Mouse (Mus musculus): ENCODE results near the gene Nek5.
"Not testable (repeated sequence)": the region's sequence is repeated elsewhere in the genome, so short reads cannot be mapped to it uniquely, and the experiment has no call there.

The Nek5 gene

GRCm38 (mm10) chr8:22124220-22125152 is at the start of gene Nek5:
Nek5 (minus strand) TSS chr8:22125053.
- no peak for DNase-seq (ENCODE audit: extremely low read depth, low read depth)

- no peak for DNase-seq (ENCODE audit: extremely low read depth, low read depth)
Measured at GRCm38 (mm10) chr8:22169167-22169566, 44.3 kb upstream of the Nek5 start.

DNA sequence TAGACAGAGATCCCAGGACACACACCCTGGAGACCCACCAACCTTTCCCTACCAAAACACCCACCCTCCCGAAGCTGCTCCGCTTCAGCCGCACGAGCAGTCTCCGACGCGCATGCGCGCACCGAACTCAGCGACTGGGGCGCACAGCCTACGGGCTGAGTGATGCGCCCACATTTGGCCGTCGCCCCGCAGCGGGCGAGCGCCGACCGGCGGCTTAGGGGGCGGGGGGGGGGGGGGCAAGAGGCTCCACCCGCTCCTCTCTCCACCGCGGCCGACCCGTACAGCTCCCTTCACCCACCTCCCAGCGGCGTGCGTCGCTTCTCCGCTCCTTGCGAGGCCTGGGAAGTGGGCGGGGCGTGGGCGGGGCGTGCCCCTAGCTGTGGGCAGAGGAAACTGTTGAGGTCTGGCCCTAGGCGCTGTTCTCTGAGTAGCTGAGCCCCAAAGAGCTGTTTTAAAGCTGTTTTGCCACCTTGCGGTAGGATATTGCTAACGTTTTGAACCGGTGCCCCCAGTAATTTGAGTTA is 41.3 kb upstream of the Nek5 start, which contains the start of gene Nek3:
Nek3 (minus strand) TSS at position 356 of the 524 bp plus-strand sequence.
- DNase-seq (ENCODE audit: extremely low read depth, low read depth) = peak; percentile 72

DNA sequence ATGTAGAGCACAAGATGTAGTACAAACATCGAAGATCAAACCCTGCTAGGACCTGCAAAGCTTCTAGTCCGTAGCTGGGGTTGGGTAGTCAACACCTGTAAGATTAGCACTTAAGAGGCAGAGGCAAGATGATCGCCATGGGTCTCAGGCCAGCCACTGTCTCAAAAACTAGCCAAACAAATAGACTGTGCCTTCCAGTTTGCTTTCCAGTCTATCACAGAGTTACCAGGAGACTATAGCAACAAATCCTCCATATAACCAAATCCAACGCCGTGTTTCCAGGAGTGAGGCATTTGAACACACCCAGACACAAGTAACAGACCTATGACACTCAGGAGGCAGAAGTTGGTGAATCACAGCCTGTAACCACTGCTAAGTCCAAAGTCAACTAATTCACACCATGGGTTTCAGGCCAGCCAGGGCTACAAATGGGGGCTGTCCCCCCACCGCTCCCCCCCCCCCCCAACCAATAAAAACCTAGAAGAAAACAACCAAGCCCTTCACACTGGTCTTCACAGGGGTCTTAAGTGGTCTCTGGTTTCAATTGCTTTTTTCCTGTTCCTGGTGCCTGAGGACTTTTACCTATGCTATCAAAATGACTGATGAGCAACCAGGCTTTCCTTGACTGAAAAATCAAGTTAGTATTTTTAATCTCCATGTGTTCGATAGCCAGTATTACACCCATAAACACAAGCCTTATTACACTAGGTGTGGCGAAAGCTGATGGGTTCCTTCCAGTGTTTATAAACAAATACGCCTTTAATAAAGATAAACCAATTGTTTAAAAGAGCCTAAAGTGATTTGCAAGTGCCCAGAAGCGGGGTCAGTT is 40.6 kb upstream of the Nek5 start:
- no peak for DNase-seq (ENCODE audit: extremely low read depth, low read depth)

DNA sequence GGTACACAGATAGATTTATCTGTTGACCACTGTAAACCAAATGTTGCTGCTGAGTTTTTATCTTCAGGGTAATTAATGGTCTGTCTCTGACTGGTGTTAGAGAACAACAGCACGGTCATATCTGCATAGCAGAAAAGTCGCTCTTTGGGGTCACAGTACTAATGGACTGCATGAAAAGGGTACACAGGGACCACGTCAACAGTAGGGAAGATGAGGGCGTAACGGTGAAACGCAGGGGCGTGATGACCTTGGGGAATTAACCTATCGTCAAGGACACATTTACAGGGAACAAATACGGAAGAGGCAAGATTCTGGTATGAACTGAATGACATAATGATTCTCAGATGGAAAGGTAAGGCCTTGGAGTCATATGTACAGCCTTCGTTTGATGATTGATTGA is 39.6 kb upstream of the Nek5 start:
- DNase-seq (ENCODE audit: extremely low read depth, low read depth) = no peak

DNA sequence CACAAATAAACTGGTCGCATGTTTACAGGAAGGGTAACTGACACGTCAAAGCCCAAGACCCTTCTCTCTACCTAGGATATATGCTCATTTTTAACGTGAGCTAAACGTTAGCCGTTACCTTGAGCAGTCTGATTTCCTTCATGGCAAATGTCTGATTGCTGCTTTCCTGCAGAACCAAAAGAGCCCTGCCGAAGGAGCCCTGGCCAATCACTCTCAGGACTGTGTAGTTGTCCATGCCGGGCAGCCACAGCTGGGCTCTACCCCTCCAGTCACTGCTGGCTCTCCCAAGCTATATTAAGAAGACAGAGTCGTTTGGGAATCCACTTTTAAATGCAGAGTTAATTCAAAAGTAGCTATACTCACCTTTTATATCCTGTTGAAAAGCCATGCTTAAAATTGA is 37.4 kb upstream of the Nek5 start:
- no peak for DNase-seq (ENCODE audit: extremely low read depth, low read depth)

DNA sequence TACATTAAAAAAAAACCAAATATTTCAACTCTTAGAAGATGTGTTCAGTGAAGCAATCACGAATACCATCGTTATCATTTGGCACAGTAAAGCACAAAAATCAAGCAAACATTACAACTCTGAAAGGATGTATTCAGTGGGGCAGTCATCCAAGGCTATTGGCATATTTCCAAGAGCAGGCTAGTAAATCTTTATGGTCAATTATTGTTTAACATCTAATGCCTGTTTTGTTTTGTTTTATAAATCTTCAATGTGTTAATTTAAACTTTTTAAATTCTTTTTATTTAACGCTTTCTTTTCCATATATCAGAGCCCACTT is 25.5 kb upstream of the Nek5 start:
- no peak for DNase-seq (ENCODE audit: extremely low read depth, low read depth)

DNA sequence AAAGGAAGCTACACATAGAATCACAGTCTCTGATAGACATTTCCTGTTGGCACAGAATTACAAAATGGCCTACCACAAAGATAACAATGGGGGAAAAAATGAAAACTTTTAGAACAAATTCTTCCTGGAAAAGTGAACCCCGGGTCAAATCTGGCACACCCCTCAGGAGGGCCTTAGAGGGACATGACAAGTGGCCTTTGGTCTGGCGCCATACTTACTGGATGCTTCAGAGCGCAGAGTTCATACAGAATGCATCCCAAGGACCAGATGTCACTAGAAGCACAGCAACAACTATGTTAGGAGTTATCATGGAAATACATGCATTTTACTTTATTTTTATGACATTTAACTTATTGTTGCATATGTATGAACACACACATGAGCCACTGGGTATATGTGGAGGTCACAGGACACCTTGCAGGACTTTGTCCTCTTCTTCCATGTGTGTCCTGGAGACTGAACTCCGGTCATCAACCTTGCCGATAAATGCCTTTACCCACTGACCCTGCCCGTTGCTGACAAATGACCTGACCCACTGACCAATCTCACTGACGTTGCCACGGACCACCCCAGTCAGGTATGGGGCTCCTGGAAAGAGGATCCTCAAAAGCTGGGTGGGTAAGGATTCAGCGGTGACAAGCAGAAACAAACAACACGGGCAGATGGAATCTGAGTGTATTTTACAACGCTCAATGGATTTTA is 24.9 kb upstream of the Nek5 start:
- no peak for DNase-seq (ENCODE audit: extremely low read depth, low read depth)

DNA sequence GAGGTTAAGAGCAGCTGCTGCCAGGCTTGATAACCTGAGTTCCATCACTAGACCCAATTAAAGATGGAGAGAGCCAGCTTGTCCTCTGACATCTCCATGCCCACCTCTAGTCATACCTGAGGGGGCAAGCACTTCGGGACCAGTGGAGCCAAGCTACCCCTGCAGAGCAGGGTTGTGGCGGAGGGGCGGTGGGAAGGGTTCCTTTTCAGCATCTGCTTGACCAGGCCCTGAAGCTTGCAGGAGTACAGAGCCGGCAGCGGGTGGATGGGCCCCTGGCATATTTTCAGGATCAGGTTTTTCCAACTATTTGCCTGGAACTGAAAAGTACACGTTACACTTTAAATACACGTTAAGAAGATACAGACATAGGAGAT is 23.5 kb upstream of the Nek5 start:
- no peak for DNase-seq (ENCODE audit: extremely low read depth, low read depth)

- no peak for DNase-seq (ENCODE audit: extremely low read depth, low read depth)
Measured at GRCm38 (mm10) chr8:22147706-22148366, 23.0 kb upstream of the Nek5 start.

DNA sequence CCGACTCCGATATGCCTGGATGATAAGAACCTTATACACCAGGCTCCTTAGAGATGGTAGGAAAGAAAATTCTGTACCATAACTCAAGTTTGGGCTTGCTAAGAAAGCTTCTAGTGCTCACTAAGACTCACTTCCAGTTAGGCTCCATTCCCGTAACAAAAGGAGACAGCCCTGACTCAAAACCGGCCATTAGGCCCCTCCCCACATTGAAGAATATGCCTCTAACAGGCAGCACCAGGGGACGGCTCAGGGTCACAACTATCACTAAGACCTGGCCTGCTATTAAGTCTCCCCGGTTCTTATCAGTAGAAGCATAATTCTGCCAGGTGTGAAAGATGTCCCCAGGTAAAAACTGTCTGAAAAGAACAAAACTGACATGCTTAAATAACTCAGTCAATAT is 21.0 kb upstream of the Nek5 start:
- DNase-seq (ENCODE audit: extremely low read depth, low read depth) = no peak

DNA sequence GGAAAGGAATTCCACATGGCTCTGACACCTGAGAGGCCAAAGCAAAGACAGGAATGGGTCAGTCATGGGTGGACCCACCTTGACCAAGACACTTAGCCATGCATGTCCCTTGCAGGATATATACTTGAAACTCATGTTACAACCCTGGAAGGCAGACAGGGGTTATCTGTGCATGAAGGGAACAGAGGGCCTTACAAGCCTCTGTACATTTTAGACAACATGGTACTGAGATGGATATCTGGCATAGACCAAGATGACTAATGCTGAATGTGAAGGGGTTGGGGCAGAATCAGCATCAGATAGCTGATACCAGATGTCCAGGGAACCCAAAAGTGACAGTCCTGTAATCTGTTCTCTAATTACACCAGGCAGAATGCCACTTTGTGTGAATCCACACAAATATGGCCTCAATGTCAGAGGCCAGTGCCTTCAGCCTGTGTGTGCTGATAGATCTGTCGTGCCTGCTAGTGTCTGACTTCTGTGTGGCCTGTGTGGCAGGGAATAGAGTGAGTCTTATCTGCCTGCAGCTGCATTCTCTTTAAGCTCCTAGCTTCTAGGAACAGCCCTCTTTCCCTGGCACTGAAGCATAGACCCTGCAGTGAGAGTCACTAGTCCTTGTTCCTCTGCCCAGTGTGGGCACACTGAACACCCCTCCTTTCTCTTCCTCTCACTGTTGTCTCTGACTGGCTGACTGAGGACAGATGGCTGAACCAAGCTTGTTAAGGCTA is 19.1 kb upstream of the Nek5 start:
- no peak for DNase-seq (ENCODE audit: extremely low read depth, low read depth)

DNA sequence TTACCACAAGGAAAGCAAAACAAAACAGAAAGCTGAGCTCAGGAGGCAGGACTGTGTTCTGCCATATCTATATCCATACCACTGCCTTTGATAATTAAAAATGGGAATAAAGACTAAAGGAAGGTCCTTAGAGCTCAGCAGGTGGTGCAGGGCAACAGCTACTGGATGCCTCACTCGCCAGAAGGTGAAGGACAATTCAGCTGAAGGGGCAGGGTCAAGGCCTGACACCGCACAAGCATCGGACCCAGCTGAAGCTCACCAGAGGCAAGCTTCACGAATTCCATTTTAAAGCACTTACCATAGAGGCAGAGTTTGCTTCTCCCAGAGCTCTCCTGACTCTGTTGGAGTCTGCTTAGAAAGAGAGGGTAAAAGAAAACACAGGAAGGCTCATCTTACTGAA is 17.7 kb upstream of the Nek5 start:
- no peak for DNase-seq (ENCODE audit: extremely low read depth, low read depth)

DNA sequence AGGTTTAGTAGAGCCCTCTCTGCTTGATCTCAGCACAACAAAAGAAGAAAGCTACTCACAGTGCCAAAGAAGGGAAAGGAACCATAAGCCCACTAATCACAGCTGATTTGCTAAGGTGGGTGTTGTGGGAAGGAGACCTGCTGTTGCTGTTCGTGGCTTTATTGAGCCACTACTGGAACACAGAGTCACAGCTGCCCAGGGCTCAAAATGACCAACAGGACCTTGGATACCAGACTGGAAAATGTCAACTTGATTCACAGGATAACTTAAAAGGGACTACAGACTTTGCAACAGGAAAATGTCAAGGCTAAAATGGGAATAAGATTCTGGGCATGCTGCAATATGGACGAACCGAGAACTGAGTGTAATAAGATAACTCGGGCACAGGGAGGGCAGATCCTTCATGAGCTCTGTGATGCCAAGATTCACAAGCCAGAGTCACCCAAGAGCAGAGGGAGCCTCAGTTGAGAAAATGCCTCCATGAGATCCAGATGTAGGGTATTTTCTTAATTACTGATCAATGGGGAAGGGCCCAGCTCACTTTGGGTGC is 17.1 kb upstream of the Nek5 start:
- no peak for DNase-seq (ENCODE audit: extremely low read depth, low read depth)

DNA sequence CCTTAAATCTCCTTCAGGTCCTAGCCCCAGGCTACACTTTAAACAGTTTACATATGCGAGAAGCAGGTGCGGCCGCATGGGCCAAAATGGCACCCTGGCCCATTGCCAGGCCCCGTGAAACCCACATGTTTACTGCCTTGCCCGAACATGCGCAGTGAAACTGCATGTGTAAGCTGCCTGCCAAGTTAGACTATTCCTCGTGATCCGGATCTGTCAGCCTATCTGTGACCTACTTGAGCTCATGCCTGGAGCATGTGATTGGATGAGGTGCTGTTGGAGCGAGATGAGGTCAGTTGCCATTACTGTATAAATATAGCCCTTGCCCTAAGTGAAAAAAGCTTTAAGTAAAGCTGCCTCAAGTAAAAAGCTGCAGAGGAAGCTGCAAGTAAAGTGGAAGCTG is 11.6 kb upstream of the Nek5 start:
- DNase-seq (ENCODE audit: extremely low read depth, low read depth) = not testable (repeated sequence)

DNA sequence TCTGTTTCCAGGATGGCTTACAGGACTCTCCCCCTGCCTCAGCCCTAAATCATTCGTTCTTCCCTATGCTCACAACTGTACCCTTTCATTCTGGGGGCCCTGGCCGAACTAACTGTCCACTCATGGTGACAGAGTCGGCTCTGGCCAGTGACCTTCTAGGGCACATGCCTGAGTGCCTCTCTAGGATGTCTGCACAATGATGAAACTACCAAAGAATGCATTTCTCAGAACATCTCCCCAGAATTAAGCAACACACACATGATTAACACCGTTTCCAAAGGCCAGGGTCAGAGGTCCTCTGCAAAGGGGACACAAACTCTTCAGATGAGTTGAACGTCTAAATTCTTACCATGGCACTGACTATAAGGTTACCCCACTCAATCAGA is 9.9 kb upstream of the Nek5 start:
- DNase-seq (ENCODE audit: extremely low read depth, low read depth) = no peak

GRCm38 (mm10) chr8:22134078-22134749 is 9.4 kb upstream of the Nek5 start:
- peak; percentile 38 for DNase-seq (ENCODE audit: extremely low read depth, low read depth)

DNA sequence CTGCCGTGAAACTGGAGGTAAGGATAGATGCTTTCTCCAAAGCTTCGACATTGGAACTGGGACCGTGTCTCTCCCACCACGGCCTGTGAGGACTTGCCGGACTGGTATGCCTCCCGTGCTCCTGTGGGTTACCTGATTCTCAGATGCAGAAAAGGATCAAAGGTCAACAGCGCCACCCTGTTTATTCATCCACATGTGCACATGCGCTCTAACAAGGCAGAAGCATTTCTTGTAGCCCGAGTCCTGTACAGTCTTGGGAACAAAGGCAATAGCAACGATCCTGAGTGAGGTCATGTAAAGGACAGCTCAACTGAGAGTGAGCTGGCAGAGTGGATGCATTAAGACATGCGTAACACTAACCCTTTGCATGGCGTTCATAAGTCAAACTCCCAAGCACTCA is 7.2 kb upstream of the Nek5 start:
- no peak for DNase-seq (ENCODE audit: extremely low read depth, low read depth)

- no peak for DNase-seq (ENCODE audit: extremely low read depth, low read depth)
Measured at GRCm38 (mm10) chr8:22107020-22107419, 17.8 kb downstream of the Nek5 start.

- DNase-seq (ENCODE audit: extremely low read depth, low read depth) = peak; percentile 2
Measured at GRCm38 (mm10) chr8:22091568-22091967, 33.3 kb downstream of the Nek5 start.

Measured in MEL-GATA-1-ER (cell line).